Mouse (Mus musculus) forebrain, postnatal 0 days (tissue): ENCODE measurements around the gene Tbx2. TPM values are rescaled to one million over a fixed set of nuclear protein-coding genes. Genes with fewer than 3 reads are reported as not detected.
A peak's percentile ranks its signal among the peaks of the same experiment; 100 is the strongest.

Experiments used
- ATAC-seq: fragments of 200-750 bp; cut with Nextera tagmentation; 2 replicates; pipeline ENCODE4 v1.8.0; 2017; ENCODE audit warnings: mild to moderate bottlenecking, moderate library complexity
- DNase-seq: peaks from one replicate; pipeline ENCODE4 v3.0.0-alpha.2; 2015
- H3K27ac ChIP-seq: fragments of 300-500 bp; sonication (generic); 2 replicates; pipeline ENCODE4 v1.5.1; 2014; ENCODE audit warnings: low read depth, mild to moderate bottlenecking, antibody characterized with exemption, low read length, moderate library complexity, mixed read lengths
- H3K27me3 ChIP-seq: fragments of 300-500 bp; sonication (generic); 2 replicates; pipeline ENCODE4 v1.6.1; 2014; ENCODE audit warnings: mild to moderate bottlenecking, low read length, mixed read lengths; ENCODE audit not compliant: insufficient read depth
- H3K36me3 ChIP-seq: fragments of 300-500 bp; sonication (generic); 2 replicates; pipeline ENCODE4 v1.6.1; 2014; ENCODE audit warnings: mild to moderate bottlenecking, moderate library complexity; ENCODE audit not compliant: insufficient read depth
- H3K4me1 ChIP-seq: fragments of 300-500 bp; sonication (generic); 2 replicates; pipeline ENCODE4 v1.6.1; 2014; ENCODE audit warnings: antibody characterized with exemption; ENCODE audit not compliant: insufficient read depth
- H3K4me2 ChIP-seq: fragments of 300-500 bp; sonication (generic); 2 replicates; pipeline ENCODE4 v1.6.1; 2014; ENCODE audit warnings: low read depth, mild to moderate bottlenecking, moderate library complexity
- H3K4me3 ChIP-seq: fragments of 300-500 bp; sonication (generic); 2 replicates; pipeline ENCODE4 v1.5.1; 2014; ENCODE audit warnings: low read depth, low read length, mixed read lengths
- H3K9ac ChIP-seq: fragments of 300-500 bp; sonication (generic); 2 replicates; pipeline ENCODE4 v1.6.1; 2014; ENCODE audit warnings: mild to moderate bottlenecking
- H3K9me3 ChIP-seq: fragments of 300-500 bp; sonication (generic); 2 replicates; pipeline ENCODE4 v1.6.1; 2016; ENCODE audit warnings: low read length
- CTCF ChIP-seq: sonication (generic); IDR thresholded peaks from 2 replicates; pipeline ENCODE4 v1.5.1; 2016; ENCODE audit warnings: antibody characterized with exemption, control low read depth, low read depth
- WGBS: fragments of 180-500 bp; shearing (Covaris S2); extraction: QIAGEN DNeasy Blood & Tissue Kit; methylation state at CpG from one replicate; pipeline ENCODE4 v1.1.7; 2014; 5-methylcytosine and 5-hydroxymethylcytosine counted together
- polyA plus RNA-seq: library from polyadenylated mRNA; unstranded; fragments of >200 nt; fragmentation: Nextera tagmentation; extraction: Ambion mirVana; gene quantifications from 2 replicates; pipeline ENCODE4 v1.2.1, GENCODE M21; 2015
- total RNA-seq: library from RNA; depleted of rRNA; stranded (reverse); fragments of >200 nt; gene quantifications from 2 replicates; pipeline ENCODE4 v1.2.3, GENCODE M21; 2014; rRNA removed

The Tbx2 gene
- total and polyA plus RNA-seq, 2 experiments from 2014 or later, result 0.44 to 5.1 TPM

DNA sequence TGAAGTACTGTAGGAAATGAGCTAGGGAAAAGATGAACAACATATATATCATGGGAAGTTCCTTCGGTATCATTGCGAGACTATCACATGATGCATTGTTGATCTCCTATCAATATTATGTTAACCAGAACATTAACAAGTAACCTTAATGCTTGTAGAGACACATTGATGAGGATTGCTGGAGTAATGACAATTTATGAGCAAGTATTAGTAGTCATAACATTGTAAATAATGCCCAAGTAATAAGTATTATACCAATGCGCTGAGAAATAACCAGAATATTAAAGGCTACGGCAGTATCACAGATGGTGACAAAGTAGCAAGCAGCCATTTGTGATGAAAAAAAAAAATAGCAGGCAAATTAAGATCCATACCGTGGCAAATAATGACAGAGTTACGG, 54.9 kb downstream of the Tbx2 start:
- no peaks in the 10 kb centered on the region for H3K36me3 ChIP-seq
- H3K9ac ChIP-seq, result no peak overlapping the region
- H3K27ac ChIP-seq, result no peak overlapping the region
- no peak for TF ChIP-seq CTCF
- peaks cover 76% of the 10 kb centered on the region for H3K27me3 ChIP-seq
- H3K9me3 ChIP-seq, result no peaks in the 10 kb centered on the region
- no peak overlapping the region for H3K4me3 ChIP-seq
- H3K4me2 ChIP-seq, result no peak overlapping the region
- ATAC-seq (no peak), DNase-seq (peak; percentile 59)
- H3K4me1 ChIP-seq, result no peaks in the 10 kb centered on the region
- WGBS, result 20% methylated on average over 6 of the region's 6 CpGs

GRCm38 (mm10) chr11:85887801-85888450, 55.6 kb downstream of the Tbx2 start:
- no peak for ATAC-seq
- Histone ChIP-seq H3K27me3 (peaks cover 77% of the 10 kb centered on the region), H3K4me3 (no peak overlapping the region), H3K4me2 (no peak overlapping the region), H3K4me1 (no peaks in the 10 kb centered on the region), H3K9ac (no peak overlapping the region), H3K9me3 (no peaks in the 10 kb centered on the region), H3K36me3 (no peaks in the 10 kb centered on the region), H3K27ac (no peak overlapping the region)
- 2% methylated on average over 17 of the region's 17 CpGs for WGBS
- peak; percentile 70 for DNase-seq
- TF ChIP-seq CTCF, result no peak

GRCm38 (mm10) chr11:85888451-85888961, 56.2 kb downstream of the Tbx2 start:
- Histone ChIP-seq H3K36me3 (no peaks in the 10 kb centered on the region), H3K4me3 (no peak overlapping the region), H3K9ac (no peak overlapping the region), H3K4me1 (no peaks in the 10 kb centered on the region), H3K27me3 (peaks cover 78% of the 10 kb centered on the region), H3K27ac (no peak overlapping the region), H3K4me2 (no peak overlapping the region), H3K9me3 (no peaks in the 10 kb centered on the region)
- DNase-seq (no peak), ATAC-seq (no peak)
- no peak for TF ChIP-seq CTCF
- WGBS, result 2% methylated on average over 26 of the region's 26 CpGs

DNA sequence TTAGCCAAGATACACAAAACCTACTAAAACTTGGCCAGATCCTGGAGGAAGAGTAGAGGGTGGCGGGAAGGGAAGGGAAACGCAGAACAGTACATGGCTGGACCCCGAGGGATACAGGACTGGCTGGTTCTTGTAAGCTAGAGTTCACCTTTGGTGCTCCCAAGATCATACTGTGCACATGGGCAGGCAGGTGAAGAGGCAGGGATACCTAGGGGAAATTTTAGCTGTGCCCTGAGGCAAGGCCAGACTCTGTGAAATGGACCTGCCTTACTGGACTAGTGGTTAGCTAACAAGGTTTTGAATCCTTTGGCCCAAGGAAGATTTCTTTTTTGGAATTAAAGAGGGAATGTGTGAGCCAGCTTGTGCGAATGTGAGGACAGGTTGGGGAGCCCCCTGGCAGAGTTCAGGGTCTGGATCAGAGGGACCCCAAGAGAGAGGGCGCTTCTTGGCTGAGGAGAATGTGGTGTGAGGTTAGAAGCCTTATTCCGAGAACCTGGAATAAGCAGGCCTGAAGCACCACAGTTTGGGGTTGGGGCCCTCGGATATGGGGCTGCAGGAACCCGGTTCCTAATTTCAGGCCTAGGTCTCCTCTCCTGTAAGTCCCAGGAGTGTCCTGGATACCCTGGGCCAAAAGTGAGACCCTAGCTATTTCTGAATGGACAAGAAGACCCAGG, 56.8 kb downstream of the Tbx2 start:
- Histone ChIP-seq H3K9ac (no peak overlapping the region), H3K27me3 (peaks cover 82% of the 10 kb centered on the region), H3K4me3 (no peak overlapping the region), H3K36me3 (no peaks in the 10 kb centered on the region), H3K27ac (no peak overlapping the region), H3K9me3 (no peaks in the 10 kb centered on the region), H3K4me1 (no peaks in the 10 kb centered on the region), H3K4me2 (no peak overlapping the region)
- no peak for TF ChIP-seq CTCF
- no peak for ATAC-seq
- DNase-seq, result no peak
- 23% methylated on average over 8 of the region's 8 CpGs for WGBS

DNA sequence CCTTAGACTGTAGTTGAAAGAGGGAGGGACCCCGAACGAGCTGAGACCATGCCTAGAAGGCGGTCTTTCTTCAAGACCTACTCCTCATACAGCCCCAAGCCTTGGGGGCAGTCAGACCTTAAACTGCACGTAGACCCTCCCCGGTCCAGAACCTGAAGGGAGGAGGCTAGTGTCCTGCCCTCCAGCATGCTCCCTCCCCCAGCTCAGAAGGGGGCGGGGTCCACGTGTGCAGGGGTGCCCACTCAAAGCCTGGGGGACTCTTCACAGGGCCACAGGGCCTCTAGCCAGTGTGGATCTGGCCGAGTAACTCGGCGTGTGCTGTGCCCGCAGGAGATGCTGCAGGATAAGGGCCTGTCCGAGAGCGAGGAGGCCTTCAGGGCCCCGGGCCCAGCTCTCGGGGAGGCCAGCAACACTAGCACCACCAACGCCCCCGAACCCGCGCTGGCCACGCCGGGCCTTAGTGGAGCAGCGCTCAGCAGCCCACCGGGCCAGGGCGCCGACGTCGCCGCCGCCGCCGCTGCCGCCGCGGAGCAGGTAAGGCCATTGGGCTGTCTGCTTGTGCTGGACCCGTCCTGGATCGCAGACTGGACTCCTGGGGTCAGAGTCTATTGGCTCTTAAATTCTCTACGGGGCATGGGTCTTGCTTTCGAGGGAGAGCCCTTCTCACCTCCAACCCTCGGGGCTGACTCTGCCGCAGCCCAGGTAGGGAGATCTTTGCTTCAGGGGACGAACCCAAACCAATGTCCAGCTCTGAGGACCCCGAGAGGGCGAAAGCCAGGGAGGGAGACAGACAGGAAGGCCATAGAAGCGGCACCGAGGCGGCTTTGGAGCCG, 57.6 kb downstream of the Tbx2 start:
- WGBS, result 5% methylated on average over 45 of the region's 47 CpGs
- no peak for DNase-seq
- H3K9me3 ChIP-seq, result no peaks in the 10 kb centered on the region
- H3K4me1 ChIP-seq, result no peaks in the 10 kb centered on the region
- H3K4me3 ChIP-seq, result no peak overlapping the region
- H3K36me3 ChIP-seq, result no peaks in the 10 kb centered on the region
- no peak overlapping the region for H3K9ac ChIP-seq
- H3K27ac ChIP-seq, result no peak overlapping the region
- TF ChIP-seq CTCF, result no peak
- no peak for ATAC-seq
- no peak overlapping the region for H3K4me2 ChIP-seq
- peaks cover 77% of the 10 kb centered on the region for H3K27me3 ChIP-seq

DNA sequence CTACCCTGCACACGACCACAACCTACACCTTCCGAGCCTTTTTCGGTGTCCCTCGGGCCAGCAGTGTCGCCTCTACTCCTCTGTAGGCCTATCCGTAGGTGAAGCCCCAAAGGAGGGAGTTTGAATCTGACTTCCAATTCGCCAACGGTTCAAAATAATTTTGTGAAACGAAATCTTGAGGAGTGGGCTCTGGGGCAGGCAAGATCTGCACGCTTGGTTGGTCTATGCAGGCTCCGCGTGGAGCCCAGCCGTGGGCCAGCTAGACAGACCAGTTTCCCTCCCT, 58.2 kb downstream of the Tbx2 start:
- Histone ChIP-seq H3K9me3 (no peaks in the 10 kb centered on the region), H3K27me3 (peaks cover 77% of the 10 kb centered on the region), H3K4me1 (no peaks in the 10 kb centered on the region), H3K27ac (no peak overlapping the region), H3K4me3 (no peak overlapping the region), H3K4me2 (no peak overlapping the region), H3K36me3 (no peaks in the 10 kb centered on the region), H3K9ac (no peak overlapping the region)
- peak; percentile 55 for DNase-seq
- ATAC-seq, result no peak
- WGBS, result 3% methylated on average over 13 of the region's 13 CpGs
- no peak for TF ChIP-seq CTCF

- Histone ChIP-seq H3K27ac (no peak overlapping the region), H3K4me1 (no peaks in the 10 kb centered on the region), H3K4me3 (no peak overlapping the region), H3K36me3 (no peaks in the 10 kb centered on the region), H3K27me3 (peaks cover 77% of the 10 kb centered on the region), H3K4me2 (no peak overlapping the region), H3K9me3 (no peaks in the 10 kb centered on the region), H3K9ac (no peak overlapping the region)
- ATAC-seq, result no peak
- no peak for TF ChIP-seq CTCF
- DNase-seq, result no peak
- WGBS, result 5% methylated on average over 13 of the region's 13 CpGs
These were observed 58.8 kb downstream of the Tbx2 start for GRCm38 (mm10) chr11:85891010-85891691.

Other genes with a start within 250 kb of the Tbx2 start
- not detected in 2 replicates for gene Gm11444, start 17.8 kb downstream of the Tbx2 start, total RNA-seq
- gene Gm11444, start 17.8 kb downstream of the Tbx2 start, polyA plus RNA-seq, result not detected in 2 replicates
- 0.15 and 0.33 TPM in 2 replicates for gene Tbx4, start 53.9 kb downstream of the Tbx2 start, total RNA-seq
- gene Tbx4, start 53.9 kb downstream of the Tbx2 start, polyA plus RNA-seq, result 0.19 TPM in 2 replicates